Mouse (Mus musculus): Measurements from ENCODE around the gene Scyl3.

DNA sequence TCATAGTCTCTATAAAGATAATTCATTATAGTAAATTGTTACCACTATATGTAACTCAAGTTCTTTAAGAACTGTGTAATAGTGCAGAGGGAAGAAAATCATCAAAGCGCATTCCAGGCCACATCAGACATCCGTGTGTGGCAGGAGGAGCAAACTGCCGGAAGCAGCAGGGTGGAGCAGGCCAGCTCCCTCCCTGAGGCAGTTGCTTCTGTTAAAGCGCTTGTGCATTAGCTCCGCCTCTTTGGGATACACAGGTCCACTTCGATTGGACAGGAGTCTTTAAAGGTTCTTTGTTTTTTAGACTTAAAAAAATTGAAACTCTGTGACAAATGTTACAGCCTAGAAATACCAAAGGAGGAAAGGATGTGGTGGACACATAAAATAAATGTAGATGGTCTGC, 13.2 kb downstream of the Scyl3 start:
- TF ChIP-seq CTCF (IDR thresholded peaks at IDR 0.05) (no peak), EP300 (IDR thresholded peaks at IDR 0.05) (no peak)
